Comparison of ENCODE assay signal across 16 mouse cellular contexts in the genomic region with DNA sequence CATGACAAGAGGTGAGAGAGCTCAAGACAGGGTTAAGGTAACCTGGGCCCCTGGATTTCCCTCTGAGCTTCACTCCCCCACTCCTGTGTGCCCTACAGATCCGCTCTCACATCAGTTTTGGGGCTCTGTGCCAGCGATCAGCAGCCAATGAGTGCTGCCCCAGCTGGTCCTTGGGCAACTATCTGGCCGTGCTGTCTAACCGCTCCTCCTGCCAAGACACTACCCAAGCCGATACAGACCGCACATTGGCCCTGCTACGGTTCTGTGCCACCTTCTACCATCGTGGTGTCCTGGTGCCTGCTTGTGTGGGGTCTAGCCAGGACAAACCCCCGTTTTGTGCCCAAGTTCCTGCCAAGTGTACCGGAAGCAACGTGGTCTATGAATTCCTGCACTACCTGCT. TPM values are rescaled to one million over a fixed set of nuclear protein-coding genes. Genes with fewer than 3 reads are reported as not detected.
A peak's percentile ranks its signal among the peaks of the same experiment; 100 is the strongest.
DNase-seq lines count a peak whose midpoint lies in the region; ATAC-seq and TF ChIP-seq lines count a peak whose summit lies in the region.
"Had no signal": no experiment of that assay in that cellular context is flagged by ENCODE, and none has a peak within 500 bp of the region (broad histone marks: within the 10 kb centered on the region; RNA-seq: fewer than 3 reads in every experiment).

No protein-coding gene starts in this region.

- no peak overlapping the region for H3K4me3 ChIP-seq in forebrain, embryonic 13.5 days
- H3K4me3 ChIP-seq in forebrain, embryonic 11.5 days (ENCODE audit: low read depth, low read length) = no peak overlapping the region
- H3K4me3 ChIP-seq in forebrain, postnatal 0 days (ENCODE audit: low read depth, low read length) = no peak overlapping the region
- H3K4me3 ChIP-seq: embryonic facial prominence, embryonic 10.5 days had no signal

- peak; percentile 34; the same call in 1 of the 2 replicates for ATAC-seq in forebrain, embryonic 13.5 days
- ATAC-seq in forebrain, embryonic 11.5 days (replicated peaks; ENCODE audit: low FRiP score) = no peak
- ATAC-seq in forebrain, postnatal 0 days = peak; percentile 39

- H3K4me2 ChIP-seq in forebrain, embryonic 13.5 days = no peak overlapping the region
- H3K4me2 ChIP-seq in forebrain, embryonic 11.5 days (ENCODE audit: low read depth, low read length, severe bottlenecking) = no peak overlapping the region
- H3K4me2 ChIP-seq in forebrain, postnatal 0 days (ENCODE audit: low read depth) = no peak overlapping the region

- WGBS in forebrain, embryonic 13.5 days = 83% methylated on average over 11 of the region's 11 CpGs
- 90% methylated on average over 11 of the region's 11 CpGs for WGBS in forebrain, embryonic 11.5 days
- WGBS in forebrain, postnatal 0 days = 54% methylated on average over 11 of the region's 11 CpGs

- no peak overlapping the region for H3K27ac ChIP-seq in forebrain, embryonic 13.5 days
- no peak overlapping the region for H3K27ac ChIP-seq in forebrain, embryonic 11.5 days (ENCODE audit: low read depth, low read length)
- H3K27ac ChIP-seq in forebrain, postnatal 0 days (ENCODE audit: low read depth, low read length) = no peak overlapping the region
- H3K27ac ChIP-seq: embryonic facial prominence, embryonic 10.5 days; kidney, postnatal 0 days had no signal

- H3K4me1 ChIP-seq in forebrain, embryonic 13.5 days = peaks cover 21% of the 10 kb centered on the region
- 0 out of 2 replicates have a peak, but pooled peaks cover 4% of the 10 kb centered on the region for H3K4me1 ChIP-seq in forebrain, embryonic 11.5 days (replicated peaks; ENCODE audit: control insufficient read depth, insufficient read depth, low read length)
- no peaks in the 10 kb centered on the region for H3K4me1 ChIP-seq in forebrain, postnatal 0 days (ENCODE audit: insufficient read depth)

- H3K27me3 ChIP-seq in forebrain, embryonic 13.5 days = peaks cover under 1% of the 10 kb centered on the region; the same call in 1 of the 2 replicates
- no peaks in the 10 kb centered on the region; the same call in 1 of the 2 replicates for H3K27me3 ChIP-seq in forebrain, embryonic 11.5 days (ENCODE audit: control insufficient read depth, insufficient read depth, low read length)
- no peaks in the 10 kb centered on the region for H3K27me3 ChIP-seq in forebrain, postnatal 0 days (ENCODE audit: insufficient read depth, low read length)

- H3K9ac ChIP-seq in forebrain, embryonic 13.5 days = no peak overlapping the region
- H3K9ac ChIP-seq in forebrain, embryonic 11.5 days (ENCODE audit: low read length) = no peak overlapping the region
- no peak overlapping the region for H3K9ac ChIP-seq in forebrain, postnatal 0 days

- no peaks in the 10 kb centered on the region for H3K9me3 ChIP-seq in forebrain, embryonic 13.5 days (replicated peaks)
- no peaks in the 10 kb centered on the region for H3K9me3 ChIP-seq in forebrain, embryonic 11.5 days (ENCODE audit: control insufficient read depth, low read length)
- no peaks in the 10 kb centered on the region for H3K9me3 ChIP-seq in forebrain, postnatal 0 days (ENCODE audit: low read length)
- H3K9me3 ChIP-seq: embryonic facial prominence, embryonic 10.5 days had no signal

- H3K36me3 ChIP-seq in forebrain, embryonic 13.5 days (ENCODE audit: poor library complexity, severe bottlenecking) = peaks cover 36% of the 10 kb centered on the region
- no peaks in the 10 kb centered on the region for H3K36me3 ChIP-seq in forebrain, embryonic 11.5 days (ENCODE audit: control insufficient read depth, insufficient read depth, low read length)
- H3K36me3 ChIP-seq in forebrain, postnatal 0 days (ENCODE audit: insufficient read depth) = peaks cover 52% of the 10 kb centered on the region
- H3K36me3 ChIP-seq: embryonic facial prominence, embryonic 10.5 days had no signal

- no peak for DNase-seq in forebrain, embryonic 11.5 days (ENCODE audit: low spot score)
- peak; percentile 50 for DNase-seq in ovary, postnatal 36 days (ENCODE audit: low spot score)
- no peak for DNase-seq in ovary, postnatal 10 days (ENCODE audit: low spot score)
- DNase-seq in forebrain, postnatal 0 days = peak; percentile 49
- no peak for DNase-seq in thymus, postnatal 36 days
- DNase-seq in MN1 (ENCODE audit: low spot score) = no peak
- DNase-seq in lung, postnatal 14 days = no peak
- DNase-seq: lung, postnatal 10 days; spleen, adult 18-20 months; thymus, postnatal 25 days had no signal

- TF ChIP-seq CTCF in forebrain, postnatal 0 days (IDR thresholded peaks at IDR 0.05; ENCODE audit: low read depth) = no peak

RNA-seq across cellular contexts. Expression of gene Disp2, which starts 10.0 kb away (rescaled TPM):
- 13.6 and 15.7 TPM in 2 replicates for polyA plus RNA-seq in forebrain, embryonic 13.5 days (2015; fragmentation: Nextera tagmentation; extraction: Ambion mirVana)
- polyA plus RNA-seq in forebrain, embryonic 11.5 days (2014; fragmentation: Nextera tagmentation; extraction: Ambion mirVana) = 5.4 and 5.9 TPM in 2 replicates
- 48.4 and 91.3 TPM in 2 replicates for total RNA-seq in forebrain, postnatal 0 days (2014; rRNA removed)
- 25.4 and 40.4 TPM in 2 replicates for polyA plus RNA-seq in forebrain, postnatal 0 days (2015; fragmentation: Nextera tagmentation; extraction: Ambion mirVana)

RNA-seq across cellular contexts. Expression of gene Phgr1, which starts 16.9 kb away (rescaled TPM):
- polyA plus RNA-seq in forebrain, embryonic 13.5 days (2015; fragmentation: Nextera tagmentation; extraction: Ambion mirVana) = not detected in 2 replicates
- not detected in 2 replicates for polyA plus RNA-seq in forebrain, embryonic 11.5 days (2014; fragmentation: Nextera tagmentation; extraction: Ambion mirVana)
- total RNA-seq in forebrain, postnatal 0 days (2014; rRNA removed) = not detected in 2 replicates
- polyA plus RNA-seq in forebrain, postnatal 0 days (2015; fragmentation: Nextera tagmentation; extraction: Ambion mirVana) = not detected in 2 replicates
- polyA plus RNA-seq: embryonic facial prominence, embryonic 10.5 days; heart, postnatal 0 days; kidney, postnatal 0 days; limb, embryonic 11.5 days; neural tube, embryonic 11.5 days had no signal

RNA-seq across cellular contexts. Expression of gene Knstrn, which starts 24.3 kb away (rescaled TPM):
- polyA plus RNA-seq in forebrain, embryonic 13.5 days (2015; fragmentation: Nextera tagmentation; extraction: Ambion mirVana) = 130 and 133 TPM in 2 replicates
- 196 and 202 TPM in 2 replicates for polyA plus RNA-seq in forebrain, embryonic 11.5 days (2014; fragmentation: Nextera tagmentation; extraction: Ambion mirVana)
- 7.1 and 7.5 TPM in 2 replicates for total RNA-seq in forebrain, postnatal 0 days (2014; rRNA removed)
- polyA plus RNA-seq in forebrain, postnatal 0 days (2015; fragmentation: Nextera tagmentation; extraction: Ambion mirVana) = 11.9 and 13.1 TPM in 2 replicates

RNA-seq across cellular contexts. Expression of gene Ccdc9b, which starts 27.0 kb away (rescaled TPM):
- 1.5 and 2.0 TPM in 2 replicates for polyA plus RNA-seq in forebrain, embryonic 13.5 days (2015; fragmentation: Nextera tagmentation; extraction: Ambion mirVana)
- polyA plus RNA-seq in forebrain, embryonic 11.5 days (2014; fragmentation: Nextera tagmentation; extraction: Ambion mirVana) = 0.36 and 0.87 TPM in 2 replicates
- total RNA-seq in forebrain, postnatal 0 days (2014; rRNA removed) = 1.8 and 2.4 TPM in 2 replicates
- 0.33 and 0.53 TPM in 2 replicates for polyA plus RNA-seq in forebrain, postnatal 0 days (2015; fragmentation: Nextera tagmentation; extraction: Ambion mirVana)

RNA-seq across cellular contexts. Expression of gene Inafm2, which starts 43.9 kb away (rescaled TPM):
- 26.3 and 27.0 TPM in 2 replicates for polyA plus RNA-seq in forebrain, embryonic 13.5 days (2015; fragmentation: Nextera tagmentation; extraction: Ambion mirVana)
- polyA plus RNA-seq in forebrain, embryonic 11.5 days (2014; fragmentation: Nextera tagmentation; extraction: Ambion mirVana) = 28.6 and 30.4 TPM in 2 replicates
- total RNA-seq in forebrain, postnatal 0 days (2014; rRNA removed) = 13.8 and 14.2 TPM in 2 replicates
- 15.7 and 17.2 TPM in 2 replicates for polyA plus RNA-seq in forebrain, postnatal 0 days (2015; fragmentation: Nextera tagmentation; extraction: Ambion mirVana)

Comparison
In these comparisons a context has a peak if more than half of its experiments do, and no peak if none do; other contexts are left out.
1. DNase-seq: peak in ovary, postnatal 36 days (single experiment) and forebrain, postnatal 0 days (single experiment); none in forebrain, embryonic 11.5 days (single experiment), ovary, postnatal 10 days (single experiment), thymus, postnatal 36 days (0 of 2), MN1 (single experiment) and lung, postnatal 14 days (single experiment).